Mouse (Mus musculus) forebrain, embryonic 10.5 days (tissue): ENCODE data around the gene Traf3ip2. TPM values are rescaled to one million over a fixed set of nuclear protein-coding genes. Genes with fewer than 3 reads are reported as not detected.

Experiments
- DNase-seq: peaks from one replicate; pipeline ENCODE4 v3.0.0-alpha.2; 2017; ENCODE audit warnings: low spot score; ENCODE audit errors: extremely low spot score
- H3K27ac ChIP-seq: fragments of 300-500 bp; sonication (generic); 2 replicates; pipeline ENCODE4 v1.5.1; 2016; ENCODE audit warnings: mild to moderate bottlenecking
- H3K27me3 ChIP-seq: fragments of 300-500 bp; sonication (generic); 2 replicates; pipeline ENCODE4 v1.6.1; 2016; ENCODE audit warnings: mild to moderate bottlenecking; ENCODE audit not compliant: poor library complexity, severe bottlenecking
- H3K36me3 ChIP-seq: fragments of 300-500 bp; sonication (generic); replicated peaks from 2 replicates; pipeline ENCODE4 v1.6.1; 2016; ENCODE audit warnings: mild to moderate bottlenecking, moderate library complexity
- H3K4me1 ChIP-seq: fragments of 300-500 bp; sonication (generic); 2 replicates; pipeline ENCODE4 v1.6.1; 2016
- H3K4me3 ChIP-seq: fragments of 300-500 bp; sonication (generic); 2 replicates; pipeline ENCODE4 v1.5.1; 2016; ENCODE audit warnings: mild to moderate bottlenecking, moderate library complexity
- H3K9me3 ChIP-seq: fragments of 300-500 bp; sonication (generic); 2 replicates; pipeline ENCODE4 v1.6.1; 2016; ENCODE audit warnings: mild to moderate bottlenecking, moderate library complexity
- WGBS: fragments of 180-500 bp; shearing (Covaris S2); methylation state at CpG from one replicate; pipeline ENCODE4 v1.1.7; 2016; 5-methylcytosine and 5-hydroxymethylcytosine counted together
- polyA plus RNA-seq: library from polyadenylated mRNA; unstranded; fragments of >200 nt; fragmentation: Nextera tagmentation; extraction: Ambion mirVana; gene quantifications from 2 replicates; pipeline ENCODE4 v1.2.1, GENCODE M21; 2016

Gene Traf3ip2
- polyA plus RNA-seq, 1 experiment from 2014 or later: 11.7 TPM

DNA sequence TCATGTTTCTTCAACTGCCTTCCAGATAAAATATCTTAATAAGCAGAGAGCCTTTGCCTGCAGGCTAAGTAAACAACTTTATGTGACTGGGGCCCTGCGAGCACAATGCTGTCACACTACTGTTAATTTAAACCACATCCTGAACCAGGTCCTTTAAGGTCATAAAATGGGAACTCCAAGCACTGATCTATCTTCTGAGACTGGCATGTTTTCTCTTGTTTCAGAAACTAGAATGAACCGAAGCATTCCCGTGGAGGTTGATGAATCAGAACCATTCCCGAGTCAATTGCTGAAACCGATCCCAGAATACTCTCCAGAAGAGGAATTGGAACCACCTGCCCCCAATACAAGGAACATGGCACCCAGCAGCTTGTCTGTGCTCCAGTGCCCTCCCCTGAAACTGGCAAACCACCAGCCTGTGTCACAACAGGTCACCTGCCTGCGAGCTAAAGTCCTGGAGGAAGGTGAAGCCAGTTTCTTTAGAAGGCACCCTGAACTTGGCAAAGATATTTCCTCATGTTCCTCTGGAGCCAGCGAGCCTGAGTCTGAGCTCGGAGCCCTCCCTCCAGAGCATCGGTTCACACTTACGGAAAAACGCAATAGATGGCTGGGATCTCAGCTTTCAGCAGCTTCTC, 13.0 kb downstream of the Traf3ip2 start:
- no peak overlapping the region for H3K4me3 ChIP-seq
- no peak for DNase-seq
- H3K4me1 ChIP-seq: peaks cover 50% of the 10 kb centered on the region
- peaks cover 10% of the 10 kb centered on the region; the same call in 1 of the 2 replicates for H3K36me3 ChIP-seq
- 81% methylated on average over 11 of the region's 11 CpGs for WGBS
- H3K9me3 ChIP-seq: no peaks in the 10 kb centered on the region
- no peaks in the 10 kb centered on the region for H3K27me3 ChIP-seq
- H3K27ac ChIP-seq: peak overlapping the region; percentile 49; the same call in 1 of the 2 replicates

GRCm38 (mm10) chr10:39626376-39626775, 13.6 kb downstream of the Traf3ip2 start:
- no peaks in the 10 kb centered on the region for H3K27me3 ChIP-seq
- no peak for DNase-seq
- no peak overlapping the region; the same call in 1 of the 2 replicates for H3K27ac ChIP-seq
- peaks cover 57% of the 10 kb centered on the region for H3K4me1 ChIP-seq
- H3K36me3 ChIP-seq: peaks cover 10% of the 10 kb centered on the region; the same call in 1 of the 2 replicates
- H3K4me3 ChIP-seq: no peak overlapping the region
- WGBS: 89% methylated on average over 12 of the region's 12 CpGs
- H3K9me3 ChIP-seq: no peaks in the 10 kb centered on the region

- peaks cover 77% of the 10 kb centered on the region for H3K4me1 ChIP-seq
- H3K36me3 ChIP-seq: 0 out of 2 replicates have a peak, but pooled peaks cover 4% of the 10 kb centered on the region
- DNase-seq: no peak
- WGBS: 33% methylated on average over 10 of the region's 10 CpGs
- H3K27ac ChIP-seq: no peak overlapping the region
- no peaks in the 10 kb centered on the region for H3K27me3 ChIP-seq
- H3K9me3 ChIP-seq: no peaks in the 10 kb centered on the region
- no peak overlapping the region for H3K4me3 ChIP-seq
Observed at GRCm38 (mm10) chr10:39628799-39629517, 16.2 kb downstream of the Traf3ip2 start.

DNA sequence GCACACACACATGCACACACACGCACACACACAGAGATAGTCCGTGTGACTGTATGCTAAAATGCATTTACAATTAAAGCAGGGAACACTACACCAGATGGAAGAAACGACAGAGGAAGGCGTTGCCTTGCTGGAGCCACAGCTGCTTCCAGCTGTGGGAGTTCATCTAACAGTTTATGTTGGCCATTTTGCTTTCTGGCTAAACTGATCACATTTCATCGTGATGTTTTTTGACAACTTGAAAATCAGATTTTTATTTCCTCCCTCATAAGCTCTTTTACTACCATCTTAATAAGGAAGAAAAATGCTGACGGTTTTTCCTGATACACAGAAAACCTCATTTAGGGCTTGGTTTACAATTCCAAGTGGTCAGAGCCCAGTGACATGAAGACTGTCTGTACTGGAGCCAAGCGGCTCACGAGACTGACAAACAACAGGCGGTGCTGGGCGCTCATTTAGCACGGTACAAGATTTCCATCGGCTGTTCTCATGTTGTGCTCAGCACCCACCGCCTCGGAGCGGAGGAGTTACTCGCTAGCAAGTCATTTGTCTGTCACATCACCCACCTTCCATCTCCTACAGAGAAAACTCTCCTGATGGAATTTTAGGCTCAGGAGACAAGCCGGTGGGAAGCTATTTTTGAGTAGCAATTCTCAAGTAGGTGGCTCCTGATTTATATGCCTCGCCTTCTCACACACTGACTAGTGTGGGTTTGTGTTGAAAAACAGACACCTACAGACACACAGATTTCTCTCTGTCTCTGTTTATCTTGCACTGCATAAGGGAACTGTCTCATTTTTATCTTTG, 17.2 kb downstream of the Traf3ip2 start:
- no peak for DNase-seq

DNA sequence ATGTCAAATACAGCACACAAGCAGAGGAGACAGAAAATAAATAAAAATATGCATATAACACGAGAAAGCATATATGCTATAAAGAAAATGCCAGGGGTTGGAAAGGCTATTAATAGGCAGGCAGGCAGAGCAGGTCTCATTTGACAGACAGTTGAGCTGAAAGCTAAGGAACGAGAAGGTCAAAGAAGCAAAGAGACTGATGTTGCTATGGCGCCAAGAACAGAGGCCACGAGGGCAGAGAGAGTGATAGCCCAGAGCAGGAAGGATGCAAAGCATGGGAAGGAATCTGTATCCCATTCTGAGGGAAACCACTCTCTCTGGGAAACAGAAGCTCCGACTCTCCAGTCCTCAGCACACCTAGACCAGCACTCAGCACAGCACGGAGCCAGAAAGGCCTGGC, 18.1 kb downstream of the Traf3ip2 start:
- Histone ChIP-seq H3K4me3 (no peak overlapping the region), H3K36me3 (peaks cover 11% of the 10 kb centered on the region), H3K4me1 (peaks cover 61% of the 10 kb centered on the region), H3K9me3 (no peaks in the 10 kb centered on the region), H3K27ac (no peak overlapping the region), H3K27me3 (no peaks in the 10 kb centered on the region)
- DNase-seq: no peak
- WGBS: 60% methylated on average over 6 of the region's 6 CpGs

More for the DNA sequence above, 17.2 kb downstream of the Traf3ip2 start:
- Histone ChIP-seq H3K4me1 (peaks cover 69% of the 10 kb centered on the region), H3K27ac (no peak overlapping the region), H3K27me3 (no peaks in the 10 kb centered on the region), H3K9me3 (no peaks in the 10 kb centered on the region), H3K4me3 (no peak overlapping the region), H3K36me3 (peaks cover 8% of the 10 kb centered on the region; the same call in 1 of the 2 replicates)
- WGBS: 81% methylated on average over 18 of the region's 18 CpGs

- 0 out of 2 replicates have a peak overlapping the region, but pooled peaks have one; percentile 62 for H3K27ac ChIP-seq
- no peak overlapping the region for H3K4me3 ChIP-seq
- no peaks in the 10 kb centered on the region for H3K27me3 ChIP-seq
- WGBS: 76% methylated on average over 14 of the region's 14 CpGs
- DNase-seq: no peak
- peaks cover 53% of the 10 kb centered on the region for H3K4me1 ChIP-seq
- H3K36me3 ChIP-seq: peaks cover 9% of the 10 kb centered on the region
- H3K9me3 ChIP-seq: no peaks in the 10 kb centered on the region
Observed at GRCm38 (mm10) chr10:39631627-39632026, 18.9 kb downstream of the Traf3ip2 start.

DNA sequence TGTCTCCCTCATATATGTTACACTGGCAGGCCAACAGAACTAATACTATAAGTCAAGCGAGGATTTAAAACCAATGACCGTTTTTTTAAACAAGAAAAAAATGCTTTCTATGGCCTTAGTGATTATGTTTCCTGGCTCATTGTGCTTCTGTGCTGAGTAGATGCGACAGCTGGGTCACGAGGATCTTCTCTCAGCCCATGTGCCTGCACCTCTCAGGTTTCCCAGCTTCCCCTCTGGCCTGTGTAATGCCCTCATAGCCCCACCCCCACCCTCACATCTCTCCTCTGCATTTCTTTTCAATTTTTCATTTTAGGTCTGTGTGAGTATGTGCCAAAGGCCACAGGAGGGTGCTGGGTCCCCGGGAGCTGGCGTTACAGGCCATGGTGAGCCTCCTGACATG, 20.6 kb downstream of the Traf3ip2 start:
- Histone ChIP-seq H3K27me3 (no peaks in the 10 kb centered on the region), H3K9me3 (no peaks in the 10 kb centered on the region), H3K27ac (no peak overlapping the region), H3K4me1 (peaks cover 62% of the 10 kb centered on the region), H3K4me3 (no peak overlapping the region), H3K36me3 (peaks cover 13% of the 10 kb centered on the region)
- DNase-seq: no peak
- 84% methylated on average over 6 of the region's 6 CpGs for WGBS

DNA sequence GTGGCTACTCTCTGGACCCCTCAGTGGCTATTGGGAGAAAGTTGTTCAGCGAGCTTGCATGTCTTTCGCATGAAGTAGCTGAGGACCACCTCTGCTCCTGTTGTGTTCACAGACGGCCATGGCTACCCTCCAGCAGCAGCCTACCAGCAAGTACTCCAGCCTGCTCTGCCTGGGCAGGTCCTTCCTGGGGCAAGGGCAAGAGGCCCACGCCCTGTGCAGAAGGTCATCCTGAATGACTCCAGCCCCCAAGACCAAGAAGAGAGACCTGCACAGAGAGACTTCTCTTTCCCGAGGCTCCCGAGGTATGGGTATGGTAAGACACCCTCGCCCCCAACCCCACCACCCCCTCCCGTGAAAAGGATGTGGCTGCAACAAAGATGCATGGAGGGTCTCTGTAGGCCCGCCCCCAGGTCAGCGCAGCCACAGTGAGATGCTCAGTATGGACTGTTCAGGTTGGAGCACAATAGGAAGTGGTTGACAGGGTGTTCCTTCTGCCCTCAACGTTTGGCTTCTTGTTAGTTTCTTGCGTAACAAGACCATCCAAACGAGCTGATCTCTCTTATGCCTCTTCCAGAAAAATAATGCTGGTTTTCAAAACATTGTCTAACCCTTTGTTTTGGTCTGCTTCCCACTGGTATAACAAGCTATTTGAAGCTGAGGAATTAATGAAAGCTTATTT, 21.8 kb downstream of the Traf3ip2 start:
- Histone ChIP-seq H3K36me3 (peaks cover 13% of the 10 kb centered on the region), H3K4me1 (peaks cover 61% of the 10 kb centered on the region), H3K9me3 (no peaks in the 10 kb centered on the region), H3K27me3 (no peaks in the 10 kb centered on the region), H3K27ac (no peak overlapping the region), H3K4me3 (no peak overlapping the region)
- DNase-seq: no peak
- WGBS: 91% methylated on average over 13 of the region's 13 CpGs

DNA sequence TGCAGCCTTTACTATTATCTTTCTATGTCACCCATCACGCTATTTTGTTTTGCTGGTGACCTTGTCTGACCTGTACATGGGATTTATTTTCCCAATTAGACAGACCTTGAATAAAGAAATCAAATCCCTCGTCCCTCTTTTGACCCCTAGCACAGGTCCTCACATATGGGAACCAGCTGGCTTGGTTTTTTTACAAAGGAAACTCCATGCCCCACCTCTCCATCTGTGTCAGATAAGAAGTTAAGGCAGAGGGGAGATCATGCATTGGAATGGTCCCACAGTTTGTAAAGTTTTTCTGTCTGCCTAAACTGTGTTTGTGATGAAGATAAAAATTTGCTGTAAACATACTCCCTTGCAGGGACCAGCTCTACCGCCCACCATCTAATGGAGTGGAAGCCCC, 26.1 kb downstream of the Traf3ip2 start:
- Histone ChIP-seq H3K9me3 (no peaks in the 10 kb centered on the region), H3K27me3 (no peaks in the 10 kb centered on the region), H3K4me3 (no peak overlapping the region), H3K27ac (peak overlapping the region; percentile 54), H3K4me1 (peaks cover 45% of the 10 kb centered on the region), H3K36me3 (peaks cover 13% of the 10 kb centered on the region)
- 44% methylated on average over 3 of the region's 3 CpGs for WGBS
- DNase-seq: no peak

DNA sequence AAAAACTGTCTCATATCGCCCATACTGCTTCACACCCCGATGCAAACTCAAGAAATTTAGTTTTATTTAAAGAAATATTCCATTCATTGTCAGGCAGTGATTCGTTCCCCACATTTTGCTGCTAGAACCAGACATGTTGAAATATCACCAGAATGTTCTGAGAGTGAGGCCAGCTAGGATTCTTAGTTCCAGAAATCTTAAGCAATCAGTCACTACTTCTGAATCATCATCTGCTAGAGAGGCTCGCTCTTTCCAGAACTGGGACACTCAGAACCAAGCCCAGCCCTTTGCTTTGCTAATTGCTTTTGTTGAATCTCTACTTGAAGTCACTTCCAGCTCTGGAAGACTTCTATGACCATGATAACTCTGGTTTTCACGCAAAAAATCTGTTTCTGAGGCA, 27.0 kb downstream of the Traf3ip2 start:
- Histone ChIP-seq H3K27ac (peak overlapping the region; percentile 62; the same call in 1 of the 2 replicates), H3K4me1 (peaks cover 45% of the 10 kb centered on the region), H3K4me3 (no peak overlapping the region), H3K9me3 (no peaks in the 10 kb centered on the region), H3K27me3 (no peaks in the 10 kb centered on the region), H3K36me3 (peaks cover 8% of the 10 kb centered on the region)
- no peak for DNase-seq
- WGBS: 88% methylated on average over 5 of the region's 5 CpGs

DNA sequence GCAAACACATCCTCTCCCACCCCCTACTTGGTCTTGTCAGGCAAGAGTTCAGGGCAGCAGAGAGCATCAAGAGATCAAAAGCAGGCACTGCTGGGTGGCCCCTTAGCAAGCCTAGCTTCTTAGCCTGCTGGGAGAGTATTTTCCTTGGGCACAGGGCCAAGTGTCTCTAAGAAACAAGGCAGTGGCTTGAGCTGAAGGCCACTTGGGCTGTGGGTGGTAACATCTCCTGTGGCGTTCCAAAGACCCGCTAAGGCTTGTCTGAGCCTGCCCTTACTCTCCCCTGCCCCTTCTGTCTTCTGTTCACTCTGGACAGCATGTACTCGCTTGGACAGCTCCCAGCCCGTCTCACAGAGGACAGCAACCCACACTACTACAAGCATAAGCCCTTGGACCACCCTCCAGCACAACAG, 28.1 kb downstream of the Traf3ip2 start:
- H3K27me3 ChIP-seq: no peaks in the 10 kb centered on the region
- peak overlapping the region; percentile 62 for H3K27ac ChIP-seq
- H3K9me3 ChIP-seq: no peaks in the 10 kb centered on the region
- peaks cover 49% of the 10 kb centered on the region for H3K4me1 ChIP-seq
- no peak overlapping the region for H3K4me3 ChIP-seq
- DNase-seq: no peak
- peaks cover 6% of the 10 kb centered on the region for H3K36me3 ChIP-seq
- 19% methylated on average over 4 of the region's 4 CpGs for WGBS
